Mouse (Mus musculus) neutrophil, adult 59 days (primary cell): ENCODE data around the gene Olfr243. TPM values are rescaled to one million over a fixed set of nuclear protein-coding genes. Genes with fewer than 3 reads are reported as not detected.

Source experiments
- total RNA-seq, 2 experiments: library from RNA; stranded (reverse); gene quantifications; 1 replicate in 1 of 2; 2 replicates in 1 of 2; pipeline ENCODE4 v1.2.4; 2023

The Olfr243 gene
- not detected for total RNA-seq

DNA sequence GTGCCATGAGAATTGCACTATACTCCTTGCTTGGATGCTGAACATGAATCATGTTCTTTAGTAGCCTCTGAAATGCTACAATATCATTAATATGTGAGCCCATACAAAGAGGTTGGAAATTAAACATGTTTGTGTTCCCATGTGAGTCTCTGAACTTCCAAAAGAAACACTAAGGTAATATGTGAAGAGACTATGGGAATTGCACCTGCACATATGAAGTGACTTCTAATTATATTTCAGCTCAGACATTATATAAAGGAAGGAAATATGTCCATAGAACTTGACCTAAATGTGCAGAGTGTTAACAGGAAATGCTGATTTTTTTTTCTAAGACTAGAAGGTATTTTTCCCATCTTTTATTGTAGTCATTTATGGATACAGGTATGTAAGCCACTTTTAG, at the start of gene Olfr243:
Gene Olfr243 (plus strand): TSS at position 301 of the 400 bp plus-strand sequence.

DNA sequence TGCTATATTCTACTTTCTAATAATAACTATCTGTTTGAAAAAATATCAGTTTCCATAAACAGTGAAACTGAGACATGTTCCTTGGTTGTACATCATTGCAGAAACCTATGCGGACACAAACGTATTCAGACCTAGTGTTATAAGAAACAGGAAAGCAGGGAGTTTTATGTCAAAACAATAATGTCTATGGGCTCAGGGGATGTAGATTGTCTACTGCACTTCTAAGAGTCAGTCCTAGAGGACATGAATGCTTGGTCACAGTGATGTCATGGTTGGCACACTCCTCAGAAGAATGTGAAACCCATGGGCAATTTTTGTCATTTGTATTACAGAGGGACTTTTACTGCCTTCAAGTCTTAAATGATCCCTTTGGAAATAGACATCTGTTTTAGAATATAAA, 43.4 kb upstream of the Olfr243 start, which contains the start of gene Olfr624:
Gene Olfr624 (minus strand): TSS at position 101 of the 400 bp plus-strand sequence.

DNA sequence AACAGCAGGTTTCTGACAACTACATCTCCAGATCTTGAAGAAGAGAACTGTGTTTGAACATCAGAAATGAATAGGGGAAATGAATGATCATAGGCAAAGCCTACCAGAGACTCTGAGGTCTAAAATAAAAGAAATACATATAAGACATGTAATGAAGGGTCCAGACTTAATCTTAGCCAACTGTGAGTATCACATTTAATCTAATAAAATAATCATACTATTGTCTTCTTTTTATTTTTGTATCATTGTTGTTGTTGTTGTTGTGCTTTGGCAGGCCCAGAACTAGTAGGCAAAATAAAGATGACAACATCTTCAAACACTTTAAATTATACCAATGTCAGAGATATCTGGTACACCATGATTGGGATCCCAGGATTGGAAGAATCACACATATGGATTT, 32.1 kb upstream of the Olfr243 start, which contains the start of gene Olfr625-ps1:
Gene Olfr625-ps1 (plus strand): TSS at position 301 of the 400 bp plus-strand sequence.

DNA sequence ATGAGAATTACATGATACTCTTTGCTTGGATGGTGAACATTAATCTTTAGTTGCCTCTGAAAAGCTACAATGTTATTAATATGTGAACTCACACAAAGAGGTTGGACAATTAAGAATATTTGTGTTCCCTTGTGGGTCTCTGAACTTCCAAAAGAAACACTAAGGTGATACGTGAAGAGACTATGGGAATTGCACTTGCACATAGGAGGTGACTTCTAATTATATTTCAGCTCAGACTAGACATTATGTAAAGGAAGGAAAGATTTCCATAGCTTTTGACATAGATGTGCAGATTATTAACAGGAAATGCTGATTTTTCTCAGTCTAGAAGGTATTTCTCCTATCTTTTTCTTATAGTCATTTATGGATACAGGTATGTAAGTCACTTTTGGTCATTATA, 15.6 kb downstream of the Olfr243 start, which contains the start of gene Olfr628:
Gene Olfr628 (plus strand): TSS at position 301 of the 400 bp plus-strand sequence.

DNA sequence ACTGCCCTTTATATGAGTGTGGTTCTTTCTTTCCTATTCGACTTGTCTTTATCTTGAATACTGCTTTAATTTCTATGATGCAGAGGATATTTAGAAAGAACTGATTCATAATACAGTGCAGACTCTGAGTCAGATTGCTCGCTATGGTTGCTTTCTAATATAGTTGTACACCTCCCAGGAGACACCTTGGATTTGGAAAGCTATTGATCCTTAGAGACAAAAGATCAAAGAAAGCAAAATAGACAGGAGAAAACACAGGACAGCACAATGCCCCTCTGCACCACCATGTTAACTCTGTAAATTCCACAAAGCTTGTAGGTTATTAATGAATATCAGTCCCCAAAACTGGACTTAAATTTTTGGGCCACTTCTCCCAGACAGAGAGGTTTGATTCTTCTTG, 30.4 kb downstream of the Olfr243 start, which contains the start of gene Olfr629:
Gene Olfr629 (minus strand): TSS at position 101 of the 400 bp plus-strand sequence.

DNA sequence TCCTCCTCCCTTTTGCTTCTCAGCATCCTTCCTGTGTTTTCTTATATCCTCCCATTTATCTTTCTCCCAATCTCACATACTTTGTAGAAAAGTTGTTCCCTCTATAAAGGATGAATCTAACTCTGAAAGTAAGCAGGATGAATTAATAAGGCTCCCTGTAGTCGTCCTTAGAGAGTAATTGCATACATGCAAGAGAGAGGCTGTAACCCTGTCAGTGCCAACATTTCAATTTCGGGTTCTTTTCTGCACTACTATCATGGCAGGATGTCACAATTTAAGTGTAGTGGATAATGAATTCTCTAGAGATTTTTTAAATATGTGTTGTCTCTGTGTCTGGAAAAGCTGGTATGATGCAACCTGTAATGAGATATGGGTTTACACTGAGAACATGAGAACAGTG, 42.8 kb downstream of the Olfr243 start, which contains the start of gene Olfr630:
Gene Olfr630 (minus strand): TSS at position 101 of the 400 bp plus-strand sequence.

Other genes starting within 250 kb of the Olfr243 start
- gene Olfr608, start 244.8 kb upstream of the Olfr243 start, total RNA-seq: not detected
- gene Olfr609, start 216.6 kb upstream of the Olfr243 start, total RNA-seq: not detected
- not detected for gene Olfr610, start 202.5 kb upstream of the Olfr243 start, total RNA-seq
- not detected for gene Olfr611, start 193.8 kb upstream of the Olfr243 start, total RNA-seq
- not detected for gene Olfr612, start 172.0 kb upstream of the Olfr243 start, total RNA-seq
- not detected for gene Olfr613, start 166.6 kb upstream of the Olfr243 start, total RNA-seq
- gene Olfr615, start 158.6 kb upstream of the Olfr243 start, total RNA-seq: not detected
- gene Olfr616, start 145.5 kb upstream of the Olfr243 start, total RNA-seq: not detected
- gene Olfr617, start 141.6 kb upstream of the Olfr243 start, total RNA-seq: not detected
- not detected for gene Olfr618, start 124.6 kb upstream of the Olfr243 start, total RNA-seq
- gene Olfr619, start 114.1 kb upstream of the Olfr243 start, total RNA-seq: not detected
- not detected for gene Olfr620, start 102.1 kb upstream of the Olfr243 start, total RNA-seq
- gene Olfr622, start 72.0 kb upstream of the Olfr243 start, total RNA-seq: not detected
- gene Olfr623, start 51.0 kb upstream of the Olfr243 start, total RNA-seq: not detected
- gene Olfr624, start 43.5 kb upstream of the Olfr243 start, total RNA-seq: under 1 TPM in 1 of 2 experiments, not detected in 1; 0.07 TPM
- not detected for gene Olfr625-ps1, start 32.0 kb upstream of the Olfr243 start, total RNA-seq
- not detected for gene Olfr628, start 15.7 kb downstream of the Olfr243 start, total RNA-seq
- not detected for gene Olfr629, start 30.3 kb downstream of the Olfr243 start, total RNA-seq
- not detected for gene Olfr630, start 42.7 kb downstream of the Olfr243 start, total RNA-seq
- gene Olfr69, start 56.9 kb downstream of the Olfr243 start, total RNA-seq: not detected
- not detected for gene Olfr68, start 65.0 kb downstream of the Olfr243 start, total RNA-seq
- not detected for gene Olfr67, start 77.2 kb downstream of the Olfr243 start, total RNA-seq
- gene Hbb-bt, start 99.3 kb downstream of the Olfr243 start, total RNA-seq: 100 to 1,000 TPM; 136 to 209 TPM
- 1,000 to 10,000 TPM in 1 of 2 experiments, 100 to 1,000 TPM in 1; 881 to 1,070 TPM for gene Hbb-bs, start 113.4 kb downstream of the Olfr243 start, total RNA-seq
- not detected for gene Hbb-bh2, start 125.8 kb downstream of the Olfr243 start, total RNA-seq
- gene Hbb-bh1, start 128.5 kb downstream of the Olfr243 start, total RNA-seq: not detected
- gene Hbb-y, start 138.5 kb downstream of the Olfr243 start, total RNA-seq: not detected
- gene Olfr66, start 171.6 kb downstream of the Olfr243 start, total RNA-seq: not detected
- not detected for gene Olfr64, start 179.8 kb downstream of the Olfr243 start, total RNA-seq
- not detected for gene Olfr65, start 188.8 kb downstream of the Olfr243 start, total RNA-seq
- gene Olfr631, start 214.2 kb downstream of the Olfr243 start, total RNA-seq: not detected
- not detected for gene Olfr632, start 219.7 kb downstream of the Olfr243 start, total RNA-seq
- not detected for gene Olfr633, start 229.8 kb downstream of the Olfr243 start, total RNA-seq